Comparison of ENCODE assay signal across 10 mouse cellular contexts in the genomic region with DNA sequence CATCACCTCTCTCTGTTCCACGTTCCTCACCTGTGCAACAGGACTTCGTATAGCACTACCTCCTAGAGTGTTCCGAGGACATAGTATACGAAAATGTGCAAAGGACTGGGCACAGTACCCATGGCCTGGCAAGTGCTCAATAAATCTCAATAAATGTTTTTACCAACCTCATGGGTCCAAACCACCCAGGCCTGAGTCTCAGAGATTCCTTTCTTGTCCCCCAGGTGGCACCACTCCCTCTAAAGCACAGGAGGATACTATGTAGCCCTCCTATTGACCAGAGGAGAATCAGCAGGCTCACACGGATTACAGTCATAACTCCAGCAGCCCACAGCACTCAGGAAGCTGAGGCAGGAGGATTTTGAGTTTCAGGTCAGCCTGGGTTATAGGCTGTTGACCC. TPM values are rescaled to one million over a fixed set of nuclear protein-coding genes. Genes with fewer than 3 reads are reported as not detected.
DNase-seq lines count a peak whose midpoint lies in the region; ATAC-seq and TF ChIP-seq lines count a peak whose summit lies in the region.
"Had no signal": no experiment of that assay in that cellular context is flagged by ENCODE, and none has a peak within 500 bp of the region (broad histone marks: within the 10 kb centered on the region; RNA-seq: fewer than 3 reads in every experiment).

No protein-coding gene starts in this region.

- no peak overlapping the region for H3K9ac ChIP-seq in intestine, embryonic 16.5 days (ENCODE audit: low read depth, low read length)

- 72% methylated on average over 5 of the region's 5 CpGs for WGBS in heart, embryonic 10.5 days
- WGBS in spleen, adult 2 months, result 82% methylated on average over 5 of the region's 5 CpGs
- 75% methylated on average over 5 of the region's 5 CpGs for WGBS in intestine, embryonic 16.5 days

- DNase-seq in heart, adult 11 months, result peak; percentile 87
- no peak for DNase-seq in heart, embryonic 10.5 days (ENCODE audit: low spot score)
- DNase-seq in spleen, adult 2 months (ENCODE audit: low read depth in 1 of 2, low spot score in 2 of 2), result no peak
- DNase-seq in spleen, adult 12 weeks (ENCODE audit: low spot score), result no peak
- DNase-seq in cerebellum, postnatal 10 days, result peak; percentile 53 to 63
- DNase-seq in spleen, postnatal 36 days (ENCODE audit: low spot score in 2 of 2), result no peak

- H3K4me3 ChIP-seq in heart, embryonic 10.5 days, result no peak overlapping the region
- H3K4me3 ChIP-seq in spleen, adult 2 months (ENCODE audit: extremely low read depth, insufficient read depth, insufficient read length), result no peak overlapping the region
- H3K4me3 ChIP-seq in intestine, embryonic 16.5 days (ENCODE audit: low read length), result no peak overlapping the region
- H3K4me3 ChIP-seq: megakaryocyte, embryonic 14.5 days had no signal

- peak; percentile 12; the same call in 1 of the 2 replicates for TF ChIP-seq CTCF in spleen, adult 2 months (IDR thresholded peaks at IDR 0.05; ENCODE audit: extremely low read depth, insufficient read depth, insufficient read length, insufficient replicate concordance)

- H3K36me3 ChIP-seq in heart, embryonic 10.5 days, result peaks cover 24% of the 10 kb centered on the region
- peaks cover 5% of the 10 kb centered on the region; the same call in 1 of the 2 replicates for H3K36me3 ChIP-seq in spleen, adult 2 months (ENCODE audit: control insufficient read depth, insufficient read depth, low read length)
- no peaks in the 10 kb centered on the region for H3K36me3 ChIP-seq in intestine, embryonic 16.5 days (ENCODE audit: control insufficient read depth, insufficient read depth, low read length)

- no peak overlapping the region for H3K27ac ChIP-seq in heart, embryonic 10.5 days
- H3K27ac ChIP-seq in spleen, adult 2 months (ENCODE audit: insufficient read depth, low read length), result no peak overlapping the region
- H3K27ac ChIP-seq in intestine, embryonic 16.5 days (ENCODE audit: low read length), result no peak overlapping the region

- H3K9me3 ChIP-seq in heart, embryonic 10.5 days, result no peaks in the 10 kb centered on the region
- H3K9me3 ChIP-seq in intestine, embryonic 16.5 days (ENCODE audit: control insufficient read depth, low read length), result no peaks in the 10 kb centered on the region; the same call in 1 of the 2 replicates

- TF ChIP-seq POLR2A in spleen, adult 2 months (IDR thresholded peaks at IDR 0.05; ENCODE audit: low read depth, low read length), result no peak

- H3K27me3 ChIP-seq in heart, embryonic 10.5 days (ENCODE audit: insufficient read depth, poor library complexity, severe bottlenecking), result no peaks in the 10 kb centered on the region
- no peaks in the 10 kb centered on the region for H3K27me3 ChIP-seq in spleen, adult 2 months (ENCODE audit: control insufficient read depth, insufficient read depth, low read length)
- no peaks in the 10 kb centered on the region for H3K27me3 ChIP-seq in intestine, embryonic 16.5 days (replicated peaks; ENCODE audit: control insufficient read depth, insufficient read depth, low read length)
- H3K27me3 ChIP-seq: megakaryocyte, embryonic 14.5 days had no signal

- ATAC-seq in megakaryocyte, adult 5-6 weeks (ENCODE audit: poor library complexity, severe bottlenecking), result peak; percentile 57
- ATAC-seq in intestine, embryonic 16.5 days, result no peak

- H3K4me2 ChIP-seq in intestine, embryonic 16.5 days (ENCODE audit: low read depth, low read length), result no peak overlapping the region

- H3K4me1 ChIP-seq in heart, embryonic 10.5 days, result no peaks in the 10 kb centered on the region
- no peaks in the 10 kb centered on the region for H3K4me1 ChIP-seq in spleen, adult 2 months (ENCODE audit: control insufficient read depth, insufficient read depth, insufficient read length)
- no peaks in the 10 kb centered on the region for H3K4me1 ChIP-seq in intestine, embryonic 16.5 days (ENCODE audit: control insufficient read depth, insufficient read depth, low read length)

RNA-seq across cellular contexts. Expression of gene Chmp4b, which starts 4.9 kb away (rescaled TPM):
- polyA plus RNA-seq in heart, embryonic 10.5 days (2016; fragmentation: Nextera tagmentation; extraction: Ambion mirVana), result 13.5 and 17.4 TPM in 2 replicates
- 52.8 and 63.3 TPM in 2 replicates for polyA plus RNA-seq in spleen, adult 2 months (2012; rRNA removed)
- total RNA-seq in megakaryocyte, adult 5-6 weeks (2015), result 117 and 122 TPM in 2 replicates
- total RNA-seq in megakaryocyte, adult 5-6 weeks (2017), result 166 and 187 TPM in 2 replicates
- polyA plus RNA-seq in intestine, embryonic 16.5 days (2015; fragmentation: Nextera tagmentation; extraction: Ambion mirVana), result 23.6 and 28.7 TPM in 2 replicates

RNA-seq across cellular contexts. Expression of gene 4930519P11Rik, which starts 33.4 kb away (rescaled TPM):
- polyA plus RNA-seq in heart, embryonic 10.5 days (2016; fragmentation: Nextera tagmentation; extraction: Ambion mirVana), result 0.32 and 0.69 TPM in 2 replicates
- 0.80 and 1.4 TPM in 2 replicates for polyA plus RNA-seq in spleen, adult 2 months (2012; rRNA removed)
- total RNA-seq in megakaryocyte, adult 5-6 weeks (2015), result 2.7 TPM in 1 of 2 replicates, not detected in the other
- total RNA-seq in megakaryocyte, adult 5-6 weeks (2017), result 0.85 TPM in 1 of 2 replicates, not detected in the other
- polyA plus RNA-seq in intestine, embryonic 16.5 days (2015; fragmentation: Nextera tagmentation; extraction: Ambion mirVana), result not detected in 2 replicates
- total RNA-seq: heart, postnatal 14 days had no signal

RNA-seq across cellular contexts. Expression of gene Zfp341, which starts 33.5 kb away (rescaled TPM):
- polyA plus RNA-seq in heart, embryonic 10.5 days (2016; fragmentation: Nextera tagmentation; extraction: Ambion mirVana), result 0.87 and 0.95 TPM in 2 replicates
- 6.1 and 7.1 TPM in 2 replicates for polyA plus RNA-seq in spleen, adult 2 months (2012; rRNA removed)
- total RNA-seq in megakaryocyte, adult 5-6 weeks (2015), result 2.2 and 2.3 TPM in 2 replicates
- 1.5 and 1.8 TPM in 2 replicates for total RNA-seq in megakaryocyte, adult 5-6 weeks (2017)
- polyA plus RNA-seq in intestine, embryonic 16.5 days (2015; fragmentation: Nextera tagmentation; extraction: Ambion mirVana), result 0.53 and 0.55 TPM in 2 replicates

RNA-seq across cellular contexts. Expression of gene Pxmp4, which starts 43.1 kb away (rescaled TPM):
- 19.9 and 21.5 TPM in 2 replicates for polyA plus RNA-seq in heart, embryonic 10.5 days (2016; fragmentation: Nextera tagmentation; extraction: Ambion mirVana)
- polyA plus RNA-seq in spleen, adult 2 months (2012; rRNA removed), result 14.6 and 20.3 TPM in 2 replicates
- 21.9 and 24.2 TPM in 2 replicates for total RNA-seq in megakaryocyte, adult 5-6 weeks (2015)
- 24.4 and 27.1 TPM in 2 replicates for total RNA-seq in megakaryocyte, adult 5-6 weeks (2017)
- 41.2 and 41.9 TPM in 2 replicates for polyA plus RNA-seq in intestine, embryonic 16.5 days (2015; fragmentation: Nextera tagmentation; extraction: Ambion mirVana)

Comparison
In these comparisons a context has a peak if more than half of its experiments do, and no peak if none do; other contexts are left out.
1. DNase-seq: peak in heart, adult 11 months (single experiment) and cerebellum, postnatal 10 days (2 of 2); none in heart, embryonic 10.5 days (single experiment), spleen, adult 2 months (0 of 2), spleen, adult 12 weeks (single experiment) and spleen, postnatal 36 days (0 of 2).